Comparison of ENCODE assay signal across 8 mouse cellular contexts in the genomic region with DNA sequence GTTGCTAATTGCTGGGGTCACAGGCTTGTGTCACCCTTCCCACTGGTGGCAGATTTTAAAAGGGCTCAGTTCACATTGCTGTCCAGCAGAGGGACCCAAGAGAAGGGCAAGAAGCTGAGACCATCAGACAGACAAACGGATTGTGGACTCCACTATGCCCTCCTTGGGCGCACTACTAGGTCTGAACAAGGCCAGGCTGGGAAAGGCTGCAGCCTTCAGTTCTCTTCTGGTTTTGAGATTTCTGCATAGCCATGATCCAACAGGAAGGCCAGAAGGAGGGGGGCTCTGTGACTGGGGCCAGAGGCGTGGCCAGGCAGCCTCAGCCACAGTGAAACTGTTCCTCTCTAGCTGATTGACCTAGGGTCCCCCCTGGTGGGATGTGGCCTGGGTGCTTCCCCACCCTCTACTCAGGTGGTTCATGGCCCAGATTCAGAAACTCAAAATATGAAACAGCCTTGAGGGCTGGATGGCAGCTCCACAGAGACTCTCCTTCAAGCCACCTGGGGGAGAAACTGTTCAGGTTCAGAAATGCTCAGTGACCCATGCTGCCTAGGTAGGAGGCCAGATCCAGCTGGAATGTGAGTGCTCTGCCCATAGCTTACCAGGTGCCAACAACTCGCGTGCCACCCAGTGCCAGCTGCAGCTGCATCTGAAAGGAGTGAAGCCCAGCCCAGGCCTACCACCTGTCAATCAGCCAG. TPM values are rescaled to one million over a fixed set of nuclear protein-coding genes. Genes with fewer than 3 reads are reported as not detected.
DNase-seq lines count a peak whose midpoint lies in the region; ATAC-seq lines count a peak whose summit lies in the region.

No protein-coding gene starts in this region.

- no peaks in the 10 kb centered on the region for H3K4me1 ChIP-seq in intestine, embryonic 14.5 days (replicated peaks; ENCODE audit: control insufficient read depth, insufficient read depth, low read length)
- no peaks in the 10 kb centered on the region for H3K4me1 ChIP-seq in neural tube, embryonic 15.5 days

- 68% methylated on average over 5 of the region's 5 CpGs for WGBS in intestine, embryonic 14.5 days
- WGBS in neural tube, embryonic 15.5 days: 63% methylated on average over 5 of the region's 5 CpGs

- no peak overlapping the region for H3K4me3 ChIP-seq in intestine, embryonic 14.5 days (ENCODE audit: low read depth, low read length)
- H3K4me3 ChIP-seq in neural tube, embryonic 15.5 days (replicated peaks): no peak overlapping the region

- intact Hi-C loops in heart, postnatal 14 days (cut with DNase I): loop anchor here (5.0 kb wide), 1 partner anchor 151 kb away; no protein-coding TSS in a partner anchor

- H3K9ac ChIP-seq in intestine, embryonic 14.5 days (ENCODE audit: low read length): no peak overlapping the region
- no peak overlapping the region for H3K9ac ChIP-seq in neural tube, embryonic 15.5 days (replicated peaks)

- peak; percentile 93 for DNase-seq in heart, adult 11 months
- DNase-seq in heart, postnatal 14 days: no peak
- peak; percentile 33 for DNase-seq in Muller cell, postnatal 12 days (ENCODE audit: inconsistent ontology term)
- no peak for DNase-seq in intestine, embryonic 14.5 days (ENCODE audit: low spot score)
- peak; percentile 53 for DNase-seq in lung, postnatal 10 days
- peak; percentile 64 to 79 for DNase-seq in thymus, postnatal 36 days
- DNase-seq in left cerebral cortex, adult 18-20 months (ENCODE audit: low spot score in 2 of 2): no peak

- H3K9me3 ChIP-seq in intestine, embryonic 14.5 days (ENCODE audit: control insufficient read depth, low read length): no peaks in the 10 kb centered on the region
- no peaks in the 10 kb centered on the region for H3K9me3 ChIP-seq in neural tube, embryonic 15.5 days (replicated peaks)

- H3K4me2 ChIP-seq in intestine, embryonic 14.5 days (ENCODE audit: low read length): no peak overlapping the region
- H3K4me2 ChIP-seq in neural tube, embryonic 15.5 days: no peak overlapping the region

- no peaks in the 10 kb centered on the region for H3K36me3 ChIP-seq in intestine, embryonic 14.5 days (ENCODE audit: control insufficient read depth, insufficient read depth, low read length)
- H3K36me3 ChIP-seq in neural tube, embryonic 15.5 days: no peaks in the 10 kb centered on the region

- H3K27me3 ChIP-seq in intestine, embryonic 14.5 days (replicated peaks; ENCODE audit: control insufficient read depth, insufficient read depth, low read length): no peaks in the 10 kb centered on the region
- H3K27me3 ChIP-seq in neural tube, embryonic 15.5 days (replicated peaks): no peaks in the 10 kb centered on the region

- H3K27ac ChIP-seq in intestine, embryonic 14.5 days (ENCODE audit: low read depth): no peak overlapping the region
- H3K27ac ChIP-seq in neural tube, embryonic 15.5 days (replicated peaks): no peak overlapping the region

- 0 out of 2 replicates have a peak, but pooled peaks have one; percentile 23 for ATAC-seq in intestine, embryonic 14.5 days (replicated peaks; ENCODE audit: low FRiP score, low TSS enrichment, low read depth)
- ATAC-seq in neural tube, embryonic 15.5 days (ENCODE audit: low FRiP score): no peak

RNA-seq across cellular contexts. Expression of gene Ccdc88b, which starts 13.7 kb away (rescaled TPM):
- 1 to 10 TPM; 1.0 to 1.7 TPM for total RNA-seq in heart, postnatal 14 days (2021)
- polyA plus RNA-seq in intestine, embryonic 14.5 days (2014; fragmentation: Nextera tagmentation; extraction: Ambion mirVana): 0.85 and 1.0 TPM in 2 replicates
- 0.92 and 1.8 TPM in 2 replicates for polyA plus RNA-seq in neural tube, embryonic 15.5 days (2015; fragmentation: Nextera tagmentation; extraction: Ambion mirVana)
- 1 to 10 TPM; 3.4 to 3.5 TPM for total RNA-seq in left cerebral cortex, adult 18-20 months (2021)

RNA-seq across cellular contexts. Expression of gene Rps6ka4, which starts 31.3 kb away (rescaled TPM):
- 10 to 100 TPM; 14.8 to 18.2 TPM for total RNA-seq in heart, postnatal 14 days (2021)
- 18.9 and 20.3 TPM in 2 replicates for polyA plus RNA-seq in intestine, embryonic 14.5 days (2014; fragmentation: Nextera tagmentation; extraction: Ambion mirVana)
- polyA plus RNA-seq in neural tube, embryonic 15.5 days (2015; fragmentation: Nextera tagmentation; extraction: Ambion mirVana): 15.7 and 16.2 TPM in 2 replicates
- 10 to 100 TPM; 37.2 to 44.4 TPM for total RNA-seq in left cerebral cortex, adult 18-20 months (2021)

RNA-seq across cellular contexts. Expression of gene Trmt112, which starts 37.8 kb away (rescaled TPM):
- total RNA-seq in heart, postnatal 14 days (2021): 10 to 100 TPM; 26.7 to 30.6 TPM
- 136 and 150 TPM in 2 replicates for polyA plus RNA-seq in intestine, embryonic 14.5 days (2014; fragmentation: Nextera tagmentation; extraction: Ambion mirVana)
- 103 and 113 TPM in 2 replicates for polyA plus RNA-seq in neural tube, embryonic 15.5 days (2015; fragmentation: Nextera tagmentation; extraction: Ambion mirVana)
- 10 to 100 TPM; 46.2 to 46.4 TPM for total RNA-seq in left cerebral cortex, adult 18-20 months (2021)

RNA-seq across cellular contexts. Expression of gene Prdx5, which starts 38.2 kb away (rescaled TPM):
- 100 to 1,000 TPM; 595 to 603 TPM for total RNA-seq in heart, postnatal 14 days (2021)
- polyA plus RNA-seq in intestine, embryonic 14.5 days (2014; fragmentation: Nextera tagmentation; extraction: Ambion mirVana): 116 and 139 TPM in 2 replicates
- 392 and 417 TPM in 2 replicates for polyA plus RNA-seq in neural tube, embryonic 15.5 days (2015; fragmentation: Nextera tagmentation; extraction: Ambion mirVana)
- 100 to 1,000 TPM; 367 to 381 TPM for total RNA-seq in left cerebral cortex, adult 18-20 months (2021)

RNA-seq across cellular contexts. Expression of gene Esrra, which starts 49.9 kb away (rescaled TPM):
- total RNA-seq in heart, postnatal 14 days (2021): 100 to 1,000 TPM; 128 to 136 TPM
- 7.5 and 9.9 TPM in 2 replicates for polyA plus RNA-seq in intestine, embryonic 14.5 days (2014; fragmentation: Nextera tagmentation; extraction: Ambion mirVana)
- polyA plus RNA-seq in neural tube, embryonic 15.5 days (2015; fragmentation: Nextera tagmentation; extraction: Ambion mirVana): 16.9 and 17.1 TPM in 2 replicates
- 10 to 100 TPM; 69.5 to 72.2 TPM for total RNA-seq in left cerebral cortex, adult 18-20 months (2021)

Comparison
In these comparisons a context has a peak if more than half of its experiments do, and no peak if none do; other contexts are left out.
1. DNase-seq: peak in heart, adult 11 months (single experiment), Muller cell, postnatal 12 days (single experiment), lung, postnatal 10 days (single experiment) and thymus, postnatal 36 days (2 of 2); none in heart, postnatal 14 days (0 of 2), intestine, embryonic 14.5 days (single experiment) and left cerebral cortex, adult 18-20 months (0 of 2).